Mouse (Mus musculus): ENCODE results near the gene Edf1. TPM values are rescaled to one million over a fixed set of nuclear protein-coding genes. Genes with fewer than 3 reads are reported as not detected.
A peak's percentile ranks its signal among the peaks of the same experiment; 100 is the strongest.
"Not testable (repeated sequence)": the region's sequence is repeated elsewhere in the genome, so short reads cannot be mapped to it uniquely, and the experiment has no call there.

The Edf1 gene
- total RNA-seq (2021) (100 to 1,000 TPM; 307 to 329 TPM), polyA plus RNA-seq (2012; rRNA removed) (127 and 140 TPM in 2 replicates)
- long read RNA-seq, transcript Edf1-201 (5 exons, 722 nt), result major isoform, 235 of 242 reads
- long read RNA-seq, partial matches to known transcripts, result 2 of 242 reads
- long read RNA-seq, other reads (novel, unspliced or antisense), result 1 of 242 reads

- peak; percentile 98 for DNase-seq
Measured at GRCm38 (mm10) chr2:25557221-25557963, at the start of gene Edf1. Gene Edf1, plus strand, starts transcription at chr2:25557847.

GRCm38 (mm10) chr2:25509912-25510311 lies 47.7 kb upstream of the Edf1 start:
- DNase-seq, result no peak

DNA sequence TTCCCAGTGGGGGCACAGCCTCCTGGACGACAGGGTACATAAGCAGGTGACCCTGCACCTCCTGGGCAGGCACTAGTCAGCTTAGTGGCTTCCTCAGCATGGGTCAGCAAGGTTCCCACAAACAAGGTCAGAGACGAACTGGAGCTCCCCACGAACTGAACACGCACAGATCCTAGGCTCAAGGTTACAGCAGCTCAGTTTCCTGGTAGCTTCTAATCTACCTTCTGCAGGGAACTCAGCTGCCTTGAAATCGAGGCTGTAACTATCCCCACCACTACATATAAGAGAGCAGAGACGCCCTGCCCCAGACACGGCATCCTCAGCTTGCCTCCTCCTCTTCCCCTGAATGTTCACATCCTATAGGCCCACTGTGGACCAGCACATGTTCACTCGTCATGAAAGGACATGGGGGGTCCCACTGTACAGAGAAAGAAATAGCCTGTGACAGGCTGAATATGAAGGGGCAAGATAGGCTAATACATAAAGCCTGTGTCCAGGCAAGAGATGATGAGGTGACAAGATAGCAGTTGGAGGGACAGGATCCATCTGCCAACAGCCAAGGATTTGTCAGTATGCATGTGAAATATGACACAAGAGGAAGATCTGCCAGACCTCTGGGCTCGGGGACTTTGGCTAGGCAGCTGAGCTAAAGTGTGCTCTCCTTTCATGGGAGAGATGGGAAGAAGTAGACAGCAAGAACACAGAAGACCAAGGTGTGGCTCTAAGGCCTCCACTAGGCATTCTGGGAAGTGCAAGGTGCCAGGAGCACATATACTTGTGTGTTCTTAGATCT lies 30.9 kb upstream of the Edf1 start:
- DNase-seq, result peak; percentile 59

DNA sequence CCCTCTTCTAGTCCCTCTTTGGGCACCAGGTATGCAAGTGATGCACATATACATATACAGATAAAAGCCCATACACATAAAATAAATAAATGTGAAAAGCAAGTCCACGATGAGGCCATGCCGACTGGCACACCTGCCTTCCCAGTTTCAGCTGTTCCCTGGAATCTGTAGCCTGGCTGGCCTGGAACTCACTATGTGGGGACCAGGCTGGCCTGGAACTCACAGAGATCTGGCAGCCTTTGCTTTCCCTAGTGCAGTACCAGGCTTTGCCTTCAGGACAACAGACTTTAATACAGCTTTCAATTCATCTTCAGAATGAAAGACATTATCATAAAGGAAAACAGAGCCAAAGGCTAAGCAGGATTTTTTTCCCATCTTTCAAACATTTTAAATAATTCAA lies 23.9 kb upstream of the Edf1 start:
- no peak for DNase-seq

DNA sequence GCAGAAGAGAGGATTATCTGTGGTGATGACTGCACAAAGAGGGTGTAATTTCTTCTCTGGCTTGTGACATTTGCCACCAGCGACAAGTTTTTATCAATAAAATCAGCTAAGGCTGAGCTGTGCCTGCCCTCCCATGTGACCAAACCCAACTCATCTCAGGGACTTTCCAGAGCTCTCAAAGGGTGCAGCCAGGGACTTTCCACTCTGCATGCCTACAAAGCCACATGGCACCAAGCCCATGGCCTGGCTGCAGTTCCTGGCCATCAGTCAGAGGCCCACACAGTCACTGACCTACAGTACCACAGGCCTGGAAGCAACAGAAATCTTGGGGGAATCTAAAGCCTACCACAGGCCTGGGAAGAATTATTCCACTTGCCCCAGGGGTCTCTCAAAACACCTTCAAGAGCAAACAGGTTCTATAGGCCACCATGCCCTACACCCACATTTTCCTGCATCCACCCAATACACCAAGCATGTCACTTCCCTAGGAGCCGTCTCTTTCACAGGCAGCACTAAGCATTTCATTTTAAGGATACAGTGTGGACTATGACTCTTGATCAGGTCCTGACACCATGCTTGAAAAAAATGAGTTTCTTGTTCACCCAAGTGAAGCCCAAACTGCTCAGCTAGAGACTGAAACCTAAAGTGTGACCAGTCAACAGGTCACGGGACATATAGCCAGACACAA lies 23.3 kb upstream of the Edf1 start:
- peak; percentile 96 for DNase-seq

DNA sequence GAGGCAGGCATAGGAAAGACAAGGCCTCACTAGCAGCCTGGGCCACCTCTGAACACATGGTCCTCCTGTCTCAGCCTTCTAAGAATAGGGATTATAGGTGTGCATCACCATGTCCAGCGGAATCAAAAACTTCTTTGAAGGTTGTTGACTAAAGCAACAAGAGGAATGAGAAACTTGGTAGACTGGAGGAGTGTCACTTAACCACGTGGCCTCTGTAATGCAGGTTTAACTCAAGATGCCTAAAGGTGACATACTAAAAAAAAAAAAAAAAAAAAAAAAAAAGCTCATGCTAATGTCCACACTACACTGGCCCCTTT lies 22.8 kb upstream of the Edf1 start:
- no peak for DNase-seq

DNA sequence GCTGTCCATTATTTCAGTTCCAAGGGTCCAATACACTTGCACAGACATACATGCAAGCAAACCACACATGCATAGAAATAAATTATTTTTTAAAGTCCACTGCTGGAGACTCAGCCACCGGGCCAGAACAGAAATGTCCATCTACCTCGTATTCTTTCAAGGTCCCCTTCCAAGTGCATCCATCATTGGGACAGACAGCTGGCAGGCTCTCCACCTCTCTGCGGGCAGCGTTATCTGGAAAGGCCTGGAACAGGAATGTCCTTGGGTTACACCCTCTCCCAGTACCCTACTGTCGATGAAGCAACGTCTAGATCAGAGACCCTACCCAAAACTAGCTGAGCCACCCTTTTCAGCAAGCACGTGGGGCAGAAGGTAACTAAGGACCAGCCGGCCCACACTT lies 21.1 kb upstream of the Edf1 start:
- DNase-seq, result peak; percentile 88

DNA sequence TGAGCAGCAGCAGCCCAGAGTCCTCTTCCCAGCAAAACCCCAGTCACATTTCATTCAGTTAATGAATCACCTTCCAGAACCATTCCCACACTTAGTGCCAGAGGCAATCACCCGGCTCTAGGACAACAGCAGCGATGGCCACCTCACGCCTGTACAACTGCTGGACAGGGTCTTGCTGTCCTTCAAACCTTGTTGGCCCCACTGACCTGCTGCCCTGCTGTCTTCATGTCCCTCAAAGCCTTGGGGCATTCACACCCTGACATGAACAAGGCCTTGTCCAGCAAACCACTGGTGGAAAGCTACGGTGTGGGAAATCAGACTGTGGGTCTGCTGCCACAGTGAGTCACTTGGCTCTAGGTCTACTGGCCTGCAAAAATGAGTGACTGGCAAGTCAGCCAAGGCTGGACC lies 17.1 kb upstream of the Edf1 start:
- peak; percentile 81 for DNase-seq

- DNase-seq, result no peak
Measured at GRCm38 (mm10) chr2:25541644-25542367, 15.8 kb upstream of the Edf1 start.

- no peak for DNase-seq
Measured at GRCm38 (mm10) chr2:25545996-25546810, 11.4 kb upstream of the Edf1 start.

DNA sequence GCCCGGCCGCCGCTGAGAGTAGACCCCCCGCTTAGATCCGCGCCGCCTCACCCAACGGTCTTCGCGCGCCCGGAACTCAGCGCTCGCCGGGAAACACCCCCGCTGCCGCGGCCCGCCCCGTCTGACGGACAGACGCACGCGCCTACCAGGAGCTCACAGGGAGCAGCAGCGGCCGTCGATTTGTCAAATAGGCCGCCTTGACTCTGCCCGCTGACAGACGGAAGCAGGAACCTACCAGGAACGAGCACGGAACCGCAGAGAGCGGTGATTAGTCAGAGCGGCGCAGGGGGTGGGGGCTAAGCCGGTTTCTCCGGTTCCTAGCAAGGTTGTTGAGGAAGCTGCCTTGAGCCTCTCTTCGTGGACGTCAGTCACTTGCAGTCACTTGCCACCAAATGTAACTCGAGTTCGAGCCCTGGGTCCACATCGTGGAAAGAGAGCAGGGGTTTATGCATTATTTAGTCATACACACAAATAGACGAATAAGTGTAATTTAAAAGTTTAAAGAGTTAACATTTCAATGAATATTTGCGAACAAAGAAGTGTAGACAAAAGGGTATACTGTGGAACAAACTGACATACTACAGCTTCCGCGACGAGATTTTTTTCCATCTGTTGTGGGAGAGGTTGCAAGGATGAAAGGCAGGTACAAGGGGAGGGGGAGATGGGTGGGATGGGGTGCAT lies 10.7 kb upstream of the Edf1 start, which contains the start of gene Traf2:
Gene Traf2 (minus strand): TSS at position 130 of the 681 bp plus-strand sequence.
- peak; percentile 99 for DNase-seq

GRCm38 (mm10) chr2:25549021-25549991 lies 8.3 kb upstream of the Edf1 start:
- no peak for DNase-seq

GRCm38 (mm10) chr2:25551186-25551585 lies 6.5 kb upstream of the Edf1 start:
- DNase-seq, result peak; percentile 67

GRCm38 (mm10) chr2:25553171-25553786 lies 4.4 kb upstream of the Edf1 start:
- not testable (repeated sequence) for DNase-seq

- not testable (repeated sequence) for DNase-seq
Measured at GRCm38 (mm10) chr2:25555479-25555878, 2.2 kb upstream of the Edf1 start.

- DNase-seq, result no peak
Measured at GRCm38 (mm10) chr2:25556296-25556695, 1.4 kb upstream of the Edf1 start.

GRCm38 (mm10) chr2:25557964-25558360 lies 315 bp downstream of the Edf1 start:
- DNase-seq, result no peak

DNA sequence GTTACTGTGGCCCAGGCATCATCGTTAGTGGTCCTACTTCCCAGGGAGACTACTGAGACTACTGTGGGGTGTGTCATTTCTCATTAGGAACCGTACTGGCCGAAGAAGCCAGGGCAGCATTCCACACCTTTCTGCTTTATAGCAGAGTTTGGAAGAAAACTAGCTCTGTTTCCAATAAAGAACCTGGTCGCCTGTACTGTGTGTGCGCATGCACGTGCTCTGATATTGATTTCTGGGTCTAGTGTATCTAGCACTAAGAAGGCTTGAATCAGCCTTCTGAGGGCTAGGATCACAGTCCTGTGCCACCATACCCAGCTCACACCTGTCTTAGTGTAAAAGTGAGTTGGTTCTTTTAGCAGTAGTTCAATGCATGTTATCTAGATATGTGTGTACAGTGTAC lies 1.1 kb downstream of the Edf1 start:
- DNase-seq, result no peak

DNA sequence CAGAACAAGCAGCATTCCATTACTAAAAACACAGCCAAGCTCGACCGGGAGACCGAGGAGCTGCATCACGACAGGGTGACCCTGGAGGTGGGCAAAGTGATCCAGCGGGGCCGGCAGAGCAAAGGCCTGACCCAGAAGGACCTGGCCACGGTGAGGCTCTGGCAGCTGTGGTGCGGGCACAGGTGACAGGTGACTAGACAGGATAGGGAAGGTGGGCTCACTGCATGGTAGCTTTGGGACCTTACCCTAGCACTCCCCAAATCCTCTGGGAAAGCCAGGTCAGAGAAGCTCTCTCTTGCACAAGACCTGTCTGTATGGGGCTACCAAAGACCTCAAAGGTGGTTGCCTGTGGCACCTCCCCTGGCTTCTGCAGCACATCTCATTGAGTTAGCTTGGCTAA lies 2.9 kb downstream of the Edf1 start:
- no peak for DNase-seq
